Mouse (Mus musculus) brown adipose tissue, adult 24 weeks (tissue): ENCODE results near the gene Zfp64. TPM values are rescaled to one million over a fixed set of nuclear protein-coding genes. Genes with fewer than 3 reads are reported as not detected.

Experiments
- H3K27ac ChIP-seq: fragments of 200-500 bp; replicated peaks from 2 replicates; pipeline ENCODE4 v1.5.1; 2012; ENCODE audit warnings: low read depth, mild to moderate bottlenecking, low read length
- H3K4me1 ChIP-seq: fragments of 200-500 bp; 2 replicates; pipeline ENCODE4 v1.6.1; 2012; ENCODE audit warnings: low read length, mixed read lengths; ENCODE audit not compliant: control insufficient read depth, insufficient read depth, insufficient read length
- H3K4me3 ChIP-seq: fragments of 200-500 bp; 2 replicates; pipeline ENCODE4 v1.5.1; 2012; ENCODE audit warnings: low read depth, mild to moderate bottlenecking, low read length, moderate library complexity; ENCODE audit not compliant: insufficient read depth
- polyA plus RNA-seq: library from polyadenylated mRNA; stranded (reverse); fragments of >200 nt; gene quantifications from 2 replicates; pipeline ENCODE4 v1.2.4, GENCODE M21; 2012; ENCODE audit not compliant: missing spikeins, insufficient read depth, insufficient read length

The Zfp64 gene
- 4.2 and 5.8 TPM in 2 replicates for polyA plus RNA-seq

DNA sequence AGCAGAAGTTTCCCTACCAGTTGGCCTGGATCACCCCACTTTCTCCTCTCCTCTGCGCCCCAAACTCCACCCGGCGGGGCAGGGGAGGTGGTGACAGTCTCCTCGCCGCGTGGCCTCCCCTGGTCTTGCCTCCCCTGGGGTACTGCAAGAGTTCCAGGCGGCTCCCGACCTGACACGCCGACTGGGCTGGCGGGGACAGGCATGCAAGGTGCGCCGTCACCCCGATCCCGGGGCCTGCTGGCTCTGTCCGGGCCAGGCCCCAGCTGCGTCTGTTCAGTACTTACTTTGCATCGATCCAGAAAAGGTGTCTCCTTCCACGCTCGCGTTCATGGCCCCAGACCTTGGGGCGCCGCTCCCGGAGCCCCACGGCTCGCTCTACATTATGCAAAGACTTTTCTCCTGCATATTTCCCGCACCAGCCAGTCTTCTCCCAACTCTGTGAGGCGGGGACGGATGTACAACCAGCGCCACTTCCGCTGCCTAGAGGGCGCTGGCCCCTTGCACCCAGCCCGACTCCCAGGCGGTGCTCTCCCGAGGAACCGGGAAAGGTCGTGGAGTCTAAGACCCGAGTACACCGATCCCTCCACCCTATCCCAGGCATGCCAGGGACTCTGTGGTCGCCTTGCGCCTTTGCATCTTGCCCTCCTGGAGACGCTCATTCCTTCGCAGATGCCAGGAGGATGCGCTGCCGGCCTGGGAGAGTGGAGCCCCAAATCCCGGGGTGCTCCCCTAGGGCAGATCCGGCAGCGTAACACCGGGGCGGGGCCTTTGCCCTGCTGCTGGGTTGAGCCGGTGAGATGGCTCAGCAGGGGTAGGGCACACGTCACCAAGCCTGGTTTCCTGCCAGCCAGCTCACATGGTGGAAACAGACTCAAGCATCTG lies at the start of gene Zfp64:
Zfp64 (minus strand) TSS at position 753 of the 882 bp plus-strand sequence.
- Histone ChIP-seq H3K4me1 (peaks cover 5% of the 10 kb centered on the region), H3K27ac (peak within 1 kb of the TSS; percentile 89), H3K4me3 (peak within 1 kb of the TSS; percentile 95)

GRCm38 (mm10) chr2:168992642-168993420 lies 37.4 kb upstream of the Zfp64 start:
- Histone ChIP-seq H3K4me1 (no peaks in the 10 kb centered on the region), H3K4me3 (no peak overlapping the region), H3K27ac (no peak overlapping the region)

- no peak overlapping the region for H3K27ac ChIP-seq
- H3K4me1 ChIP-seq, result no peaks in the 10 kb centered on the region
- H3K4me3 ChIP-seq, result no peak overlapping the region
These were observed 35.6 kb upstream of the Zfp64 start for GRCm38 (mm10) chr2:168990957-168991356.

- no peak overlapping the region for H3K4me3 ChIP-seq
- no peaks in the 10 kb centered on the region for H3K4me1 ChIP-seq
- H3K27ac ChIP-seq, result no peak overlapping the region
These were observed 34.8 kb upstream of the Zfp64 start for GRCm38 (mm10) chr2:168990061-168990753.

DNA sequence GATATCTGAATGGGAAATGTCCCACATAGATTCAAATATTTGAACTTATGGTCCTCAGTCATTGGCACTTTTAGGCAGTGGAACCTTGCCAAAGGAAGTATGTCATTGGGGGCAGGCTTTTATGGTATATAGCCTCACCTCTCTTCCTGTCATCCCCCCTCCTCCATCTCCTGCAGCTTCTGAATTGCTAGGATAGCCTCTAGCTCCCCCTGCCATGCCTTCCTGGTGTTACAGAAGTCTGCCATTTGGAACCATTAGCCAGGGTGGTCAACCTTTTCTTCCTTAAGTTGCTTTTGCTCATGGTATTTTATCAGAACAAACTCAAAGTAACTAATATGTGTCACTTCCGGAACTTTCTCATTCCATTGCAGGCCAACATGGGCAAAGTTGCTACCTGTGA lies 32.7 kb upstream of the Zfp64 start:
- Histone ChIP-seq H3K27ac (no peak overlapping the region), H3K4me3 (no peak overlapping the region), H3K4me1 (no peaks in the 10 kb centered on the region)

DNA sequence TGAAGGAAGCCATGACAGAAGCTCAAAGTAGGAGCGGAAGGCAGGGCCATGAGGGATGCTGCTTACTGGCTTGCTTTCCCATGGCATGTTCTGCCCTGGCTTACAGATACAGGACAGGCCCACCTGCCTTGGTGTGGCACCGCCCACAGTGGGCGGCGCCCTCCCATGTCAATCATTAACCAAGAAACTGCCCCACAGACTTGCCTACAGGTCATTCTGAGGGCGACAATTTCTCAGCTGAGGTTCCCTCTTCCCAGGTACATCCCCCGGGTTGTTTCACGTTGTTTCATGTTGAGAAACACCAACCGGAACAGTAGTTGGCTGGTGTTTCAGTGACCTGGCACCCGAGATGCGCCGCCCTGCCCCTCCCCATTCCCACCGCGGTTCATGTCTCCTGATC lies 32.0 kb upstream of the Zfp64 start:
- no peak overlapping the region for H3K4me3 ChIP-seq
- no peak overlapping the region for H3K27ac ChIP-seq
- H3K4me1 ChIP-seq, result no peaks in the 10 kb centered on the region

GRCm38 (mm10) chr2:168981951-168982350 lies 26.6 kb upstream of the Zfp64 start:
- no peaks in the 10 kb centered on the region for H3K4me1 ChIP-seq
- H3K4me3 ChIP-seq, result no peak overlapping the region
- no peak overlapping the region for H3K27ac ChIP-seq

DNA sequence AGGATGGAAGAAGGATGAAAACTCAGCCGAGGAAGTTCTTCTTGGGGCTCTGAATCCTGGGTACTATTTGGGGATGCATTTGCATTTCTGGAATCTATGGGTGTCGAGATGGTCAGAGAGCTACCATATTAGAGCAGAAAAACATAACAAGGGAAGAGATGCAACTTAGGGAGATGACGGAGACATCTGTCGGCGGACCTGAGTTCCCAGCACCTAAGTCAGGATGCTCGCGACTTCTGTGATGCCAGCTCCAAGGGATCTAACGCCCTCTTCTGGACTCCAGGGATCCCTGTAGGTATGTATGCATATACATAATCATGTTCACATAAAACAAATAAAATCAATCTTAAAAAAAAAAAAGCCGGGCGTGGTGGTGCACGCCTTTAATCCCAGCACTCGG lies 26.1 kb upstream of the Zfp64 start:
- H3K4me1 ChIP-seq, result no peaks in the 10 kb centered on the region
- H3K4me3 ChIP-seq, result no peak overlapping the region; the same call in 1 of the 2 replicates
- no peak overlapping the region for H3K27ac ChIP-seq

DNA sequence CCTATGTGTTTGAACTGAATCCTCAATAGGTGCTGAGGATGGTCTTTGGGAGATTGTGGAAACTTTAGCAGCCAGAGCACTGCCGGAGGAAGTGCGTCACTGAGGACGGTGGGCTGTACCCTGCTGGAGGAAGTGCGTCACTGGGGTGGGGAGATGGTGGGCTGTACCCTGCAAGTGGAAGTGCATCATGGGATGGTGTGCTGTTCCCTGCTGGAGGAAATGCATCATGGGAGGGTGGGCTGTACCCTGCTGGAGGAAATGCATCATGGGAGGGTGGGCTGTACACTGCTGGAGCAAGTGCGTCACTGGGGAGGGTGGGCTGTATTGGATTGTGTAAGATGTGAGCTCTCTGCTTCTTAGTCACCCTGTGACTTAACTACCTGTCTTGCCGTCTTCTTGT lies 25.5 kb upstream of the Zfp64 start:
- no peak overlapping the region for H3K4me3 ChIP-seq
- no peaks in the 10 kb centered on the region for H3K4me1 ChIP-seq
- no peak overlapping the region for H3K27ac ChIP-seq

GRCm38 (mm10) chr2:168979742-168980141 lies 24.4 kb upstream of the Zfp64 start:
- H3K4me1 ChIP-seq, result no peaks in the 10 kb centered on the region
- no peak overlapping the region for H3K27ac ChIP-seq
- H3K4me3 ChIP-seq, result no peak overlapping the region

DNA sequence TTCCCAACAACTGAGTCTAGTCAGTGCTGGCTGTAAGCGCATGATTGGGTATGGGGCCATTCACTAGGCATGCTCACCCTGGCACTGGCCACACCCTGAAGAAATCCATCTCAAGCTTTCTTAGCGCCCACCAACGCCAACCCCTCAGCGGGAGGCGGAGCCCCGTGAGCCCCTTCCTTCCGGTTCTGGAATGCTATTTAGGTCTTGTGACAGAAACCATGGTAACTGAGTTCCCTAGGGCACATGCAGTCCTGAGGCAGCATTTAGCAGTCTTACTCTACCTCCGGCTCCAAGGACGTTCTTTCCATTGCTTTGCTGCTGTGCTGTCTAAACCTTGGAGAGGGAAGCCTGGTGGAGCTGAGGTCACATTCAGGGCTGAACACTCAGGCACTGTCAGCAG lies 22.6 kb upstream of the Zfp64 start:
- Histone ChIP-seq H3K27ac (no peak overlapping the region), H3K4me3 (no peak overlapping the region), H3K4me1 (no peaks in the 10 kb centered on the region)

DNA sequence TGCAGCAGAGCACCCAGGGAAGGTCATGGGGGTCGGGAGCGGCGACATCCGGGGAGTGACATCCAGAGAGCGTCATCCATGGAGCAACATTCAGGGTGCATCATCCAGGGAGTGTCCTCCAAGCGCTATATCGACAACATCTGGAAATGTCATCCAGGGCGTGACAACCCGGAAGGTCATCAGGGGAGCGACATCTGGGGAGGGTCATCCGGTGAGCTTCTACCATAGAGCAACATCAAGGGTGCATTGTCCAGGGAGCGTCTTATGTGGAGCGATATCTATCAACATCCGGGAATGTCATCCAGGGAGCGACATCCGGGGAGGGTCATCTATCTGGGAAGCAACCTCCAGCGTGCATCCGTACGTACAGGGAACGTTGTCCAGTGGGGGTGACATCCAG lies 14.7 kb upstream of the Zfp64 start:
- Histone ChIP-seq H3K4me3 (no peak overlapping the region), H3K27ac (no peak overlapping the region), H3K4me1 (peaks cover 3% of the 10 kb centered on the region)

DNA sequence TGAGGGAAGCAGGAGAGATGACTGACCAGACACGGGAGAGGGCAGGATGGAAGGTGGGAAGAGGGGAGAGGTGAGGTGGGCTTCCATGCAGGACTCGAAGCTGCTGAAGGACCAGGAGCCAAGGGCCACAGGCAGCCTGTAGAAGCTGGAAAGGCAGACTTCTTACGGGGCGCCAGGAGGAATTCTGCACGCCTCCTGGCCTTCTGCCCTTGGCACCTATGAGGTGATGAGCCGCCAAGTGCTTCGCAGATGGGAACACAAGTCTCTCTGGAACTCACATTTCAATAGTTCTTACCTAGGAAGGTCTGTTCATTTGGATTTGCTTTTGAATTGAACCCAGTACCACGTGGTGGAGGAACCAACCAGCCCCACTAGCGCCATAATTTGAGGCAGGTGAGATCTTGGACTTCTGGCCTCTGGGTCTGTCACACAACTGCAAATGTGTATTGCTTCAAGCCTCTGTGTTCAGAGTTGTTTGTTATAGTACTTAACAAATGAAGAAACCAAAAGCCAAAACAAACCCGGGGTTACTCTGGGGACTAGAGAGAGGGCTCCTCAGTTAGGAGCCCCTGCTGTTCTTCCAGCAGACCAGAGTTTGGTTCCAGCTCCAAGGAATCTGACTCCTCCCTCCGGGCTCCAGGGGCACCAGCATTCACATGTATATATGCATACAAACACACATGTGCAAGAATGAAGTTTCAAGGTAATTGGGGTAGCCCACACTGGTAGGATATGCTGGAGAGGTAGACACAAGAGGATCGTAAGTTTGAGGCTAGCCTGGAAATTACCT lies 12.9 kb upstream of the Zfp64 start:
- no peak overlapping the region for H3K4me3 ChIP-seq

DNA sequence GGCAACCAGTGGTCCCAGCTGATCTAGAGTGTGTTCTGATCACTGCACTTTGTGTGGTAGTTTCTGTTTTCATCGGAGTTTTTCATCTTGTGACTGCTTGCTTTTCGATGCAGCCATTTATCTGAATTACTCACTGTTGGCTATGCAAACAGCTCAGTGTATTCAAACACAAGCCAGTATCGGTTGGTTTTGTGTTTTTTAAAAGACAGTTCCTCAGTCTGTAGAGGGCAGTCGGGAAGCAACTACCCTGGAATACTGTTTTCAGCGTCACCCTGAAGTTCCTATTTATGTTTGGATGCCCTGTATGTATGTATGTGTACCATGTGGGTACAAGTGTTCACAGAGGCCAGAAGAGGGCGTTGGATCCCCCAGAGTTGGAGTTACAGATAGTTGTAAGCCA lies 11.1 kb upstream of the Zfp64 start:
- Histone ChIP-seq H3K4me1 (peaks cover 3% of the 10 kb centered on the region), H3K4me3 (no peak overlapping the region), H3K27ac (no peak overlapping the region)

More for the DNA sequence above, 12.9 kb upstream of the Zfp64 start:
- H3K4me1 ChIP-seq, result peaks cover 3% of the 10 kb centered on the region
- no peak overlapping the region for H3K27ac ChIP-seq
